Mouse (Mus musculus) thymus, postnatal 0 days (tissue): Measurements from ENCODE around the gene Tmprss11g. TPM values are rescaled to one million over a fixed set of nuclear protein-coding genes. Genes with fewer than 3 reads are reported as not detected.

ENCODE experiments used
- DNase-seq: peaks from one replicate; pipeline ENCODE4 v3.0.0-alpha.2; 2015; ENCODE audit warnings: low spot score
- polyA plus RNA-seq: library from polyadenylated mRNA; unstranded; fragments of >200 nt; fragmentation: Nextera tagmentation; extraction: Ambion mirVana; gene quantifications from 2 replicates; pipeline ENCODE4 v1.2.1, GENCODE M21; 2015

The Tmprss11g gene
- 0.49 TPM in 1 of 2 replicates, not detected in the other for polyA plus RNA-seq

GRCm38 (mm10) chr5:86518500-86518899, at the start of gene Tmprss11g:
TSS of gene Tmprss11g (minus strand) at chr5:86518600.
- DNase-seq, result no peak

DNA sequence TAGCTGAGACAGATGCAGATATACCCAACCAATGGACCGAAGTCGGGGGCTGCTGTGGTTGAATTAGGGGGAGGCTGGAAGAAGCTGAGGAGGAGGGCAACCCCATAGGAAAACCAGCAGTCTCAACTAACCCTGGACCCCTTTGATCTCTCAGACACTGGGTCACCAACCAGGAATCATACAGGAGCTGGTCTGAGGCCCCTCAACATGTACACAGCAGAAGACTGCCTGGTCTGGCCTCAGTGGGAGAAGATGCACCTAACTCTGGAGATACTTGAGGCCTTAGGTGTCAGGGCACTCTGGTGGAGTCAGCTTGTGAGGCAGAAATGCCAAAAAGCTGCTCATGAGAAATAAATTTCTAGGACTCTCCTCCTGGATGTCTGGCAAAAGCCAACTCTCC, 28.3 kb upstream of the Tmprss11g start:
- no peak for DNase-seq

GRCm38 (mm10) chr5:86540601-86541000, 22.2 kb upstream of the Tmprss11g start:
- no peak for DNase-seq

DNA sequence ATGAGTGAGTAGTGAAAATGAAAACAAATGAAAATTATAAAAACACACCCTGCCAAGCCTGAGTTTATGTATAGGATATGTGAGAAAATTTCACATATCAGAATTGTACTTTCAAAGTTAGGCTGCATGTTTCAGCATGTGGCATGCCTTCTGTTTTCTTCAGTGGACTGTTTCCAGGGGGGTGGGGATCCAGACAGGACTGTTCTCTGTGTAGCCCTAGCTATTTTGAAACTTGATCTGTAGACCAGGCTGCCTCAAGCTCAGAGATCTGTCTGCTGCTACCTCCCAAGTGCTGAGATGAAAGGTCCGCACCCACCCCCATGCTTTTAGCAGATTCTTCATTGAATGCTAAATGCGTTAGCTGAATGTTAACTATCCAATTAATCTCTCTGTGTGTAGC, 10.3 kb upstream of the Tmprss11g start:
- no peak for DNase-seq

DNA sequence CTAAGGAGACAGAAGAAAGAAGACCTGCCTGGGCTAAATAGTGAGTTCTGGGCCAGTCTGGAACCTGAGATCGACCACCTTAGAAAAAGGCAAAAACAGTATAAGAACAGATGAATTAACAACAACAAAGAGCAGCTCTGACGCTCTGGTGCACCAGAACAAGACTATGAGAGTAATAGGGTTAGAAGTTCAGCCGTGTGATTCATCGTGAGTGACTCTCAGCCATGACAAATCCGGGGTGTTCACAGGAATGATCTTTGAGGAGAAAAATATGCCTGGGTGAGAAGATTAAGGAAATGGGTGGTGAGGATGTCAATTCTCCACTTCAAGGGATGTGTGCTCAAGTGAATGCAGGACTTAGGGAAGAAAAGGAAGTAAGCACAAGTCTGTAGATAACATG, 6.9 kb downstream of the Tmprss11g start:
- no peak for DNase-seq

DNA sequence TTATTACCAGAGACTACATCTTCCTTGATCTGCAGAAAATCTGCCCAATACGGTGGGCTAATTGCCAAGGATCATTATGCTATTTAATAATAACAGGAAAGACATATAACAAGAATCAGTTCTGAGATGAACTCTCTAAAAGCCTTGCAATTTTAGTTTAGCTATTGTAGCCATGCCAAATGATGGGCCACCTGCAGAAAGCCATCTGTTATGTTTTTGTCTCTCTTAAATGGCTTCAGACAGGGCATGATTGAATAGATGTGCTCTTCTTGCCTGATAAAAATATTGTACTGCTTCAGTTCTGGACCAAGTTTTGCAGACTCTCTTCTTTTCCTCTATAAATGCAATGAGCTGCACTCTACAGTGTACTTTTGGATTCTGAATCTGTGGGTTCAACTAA, 24.9 kb downstream of the Tmprss11g start:
- no peak for DNase-seq

GRCm38 (mm10) chr5:86482562-86482961, 35.8 kb downstream of the Tmprss11g start:
- no peak for DNase-seq

- DNase-seq, result no peak
Observed at GRCm38 (mm10) chr5:86482031-86482430, 36.4 kb downstream of the Tmprss11g start.

DNA sequence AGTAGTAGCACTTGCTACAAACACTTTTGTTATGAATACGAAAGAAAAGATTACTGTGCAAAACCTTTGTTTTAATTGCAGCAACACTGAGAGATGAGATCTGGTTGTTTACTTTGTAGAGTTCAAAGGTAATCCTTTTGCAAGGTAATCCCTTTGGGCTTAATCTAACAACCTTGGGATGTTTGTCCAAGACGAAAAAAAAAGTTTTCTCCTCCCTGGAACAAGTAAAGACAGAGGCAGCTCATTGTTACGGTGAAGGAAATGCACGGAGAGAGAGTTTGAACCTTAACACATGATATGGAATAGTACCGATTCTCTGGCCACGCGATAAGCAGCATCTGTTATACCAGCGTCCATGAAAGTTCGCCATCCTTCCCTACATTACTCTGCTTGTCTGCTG, 44.5 kb downstream of the Tmprss11g start:
- no peak for DNase-seq

DNA sequence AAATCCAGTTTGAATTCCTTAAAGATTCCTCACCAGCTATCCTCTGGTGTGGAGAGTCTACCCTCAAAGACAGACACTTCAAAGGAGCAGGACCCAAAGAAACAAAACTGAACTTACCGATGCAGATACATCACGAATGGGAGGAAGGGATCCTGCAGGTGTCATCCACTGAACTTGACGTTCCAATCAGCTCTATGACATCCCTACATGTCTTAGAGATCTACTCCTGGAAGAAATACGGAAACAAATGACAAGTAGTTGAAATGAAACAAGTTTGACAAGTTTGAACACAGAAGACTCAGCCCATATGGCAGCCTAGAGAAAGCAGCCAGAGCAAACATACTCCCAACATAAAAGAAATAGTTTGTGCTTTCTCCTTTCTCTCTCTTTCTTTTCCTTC, 49.5 kb downstream of the Tmprss11g start, which contains the start of gene Tmprss11a:
Gene Tmprss11a (minus strand): TSS at position 101 of the 400 bp plus-strand sequence.
- no peak for DNase-seq

DNA sequence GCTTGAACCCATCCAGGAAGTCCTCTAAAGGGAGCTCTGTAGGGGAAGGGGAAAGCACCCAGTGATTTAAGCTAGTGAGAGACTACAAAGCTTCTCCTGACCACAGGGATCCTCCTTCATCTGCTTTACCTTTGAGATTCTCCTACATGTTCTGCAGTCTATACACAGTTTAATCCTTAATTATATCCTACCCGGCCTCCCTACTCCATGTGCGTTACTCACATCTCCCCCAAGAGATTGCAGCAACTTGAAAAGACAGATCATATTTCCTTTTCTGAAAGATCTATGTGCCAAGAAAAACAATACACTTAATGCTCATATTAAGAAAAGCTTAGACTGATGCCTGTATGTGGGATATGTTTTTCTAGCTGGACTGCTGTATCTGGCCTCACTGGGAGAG, 79.1 kb downstream of the Tmprss11g start:
- no peak for DNase-seq

GRCm38 (mm10) chr5:86438548-86438947, 79.9 kb downstream of the Tmprss11g start:
- no peak for DNase-seq

Other genes with a start within 250 kb of the Tmprss11g start
- gene Tmprss11c, start 229.3 kb downstream of the Tmprss11g start, polyA plus RNA-seq, result not detected in 2 replicates
- 0.72 and 0.78 TPM in 2 replicates for gene Tmprss11d, start 145.2 kb downstream of the Tmprss11g start, polyA plus RNA-seq
- gene Tmprss11a, start 49.6 kb downstream of the Tmprss11g start, polyA plus RNA-seq, result 0.08 and 0.87 TPM in 2 replicates
- not detected in 2 replicates for gene Tmprss11f, start 113.8 kb upstream of the Tmprss11g start, polyA plus RNA-seq
- gene Tmprss11b, start 157.8 kb upstream of the Tmprss11g start, polyA plus RNA-seq, result 0.05 and 0.12 TPM in 2 replicates
- not detected in 2 replicates for gene Tmprss11e, start 227.2 kb upstream of the Tmprss11g start, polyA plus RNA-seq